Mouse (Mus musculus) forebrain, embryonic 10.5 days (tissue): Measurements from ENCODE around the gene Esyt2. TPM values are rescaled to one million over a fixed set of nuclear protein-coding genes. Genes with fewer than 3 reads are reported as not detected.

Source experiments
- DNase-seq: peaks from one replicate; pipeline ENCODE4 v3.0.0-alpha.2; 2017; ENCODE audit warnings: low spot score; ENCODE audit errors: extremely low spot score
- H3K27ac ChIP-seq: fragments of 300-500 bp; sonication (generic); 2 replicates; pipeline ENCODE4 v1.5.1; 2016; ENCODE audit warnings: mild to moderate bottlenecking
- H3K27me3 ChIP-seq: fragments of 300-500 bp; sonication (generic); 2 replicates; pipeline ENCODE4 v1.6.1; 2016; ENCODE audit warnings: mild to moderate bottlenecking; ENCODE audit not compliant: poor library complexity, severe bottlenecking
- H3K36me3 ChIP-seq: fragments of 300-500 bp; sonication (generic); replicated peaks from 2 replicates; pipeline ENCODE4 v1.6.1; 2016; ENCODE audit warnings: mild to moderate bottlenecking, moderate library complexity
- H3K4me1 ChIP-seq: fragments of 300-500 bp; sonication (generic); 2 replicates; pipeline ENCODE4 v1.6.1; 2016
- H3K4me3 ChIP-seq: fragments of 300-500 bp; sonication (generic); 2 replicates; pipeline ENCODE4 v1.5.1; 2016; ENCODE audit warnings: mild to moderate bottlenecking, moderate library complexity
- H3K9me3 ChIP-seq: fragments of 300-500 bp; sonication (generic); 2 replicates; pipeline ENCODE4 v1.6.1; 2016; ENCODE audit warnings: mild to moderate bottlenecking, moderate library complexity
- WGBS: fragments of 180-500 bp; shearing (Covaris S2); methylation state at CpG from one replicate; pipeline ENCODE4 v1.1.7; 2016; 5-methylcytosine and 5-hydroxymethylcytosine counted together
- polyA plus RNA-seq: library from polyadenylated mRNA; unstranded; fragments of >200 nt; fragmentation: Nextera tagmentation; extraction: Ambion mirVana; gene quantifications from 2 replicates; pipeline ENCODE4 v1.2.1, GENCODE M21; 2016

Esyt2 gene
- polyA plus RNA-seq, 1 experiment from 2014 or later, result 12.0 TPM

DNA sequence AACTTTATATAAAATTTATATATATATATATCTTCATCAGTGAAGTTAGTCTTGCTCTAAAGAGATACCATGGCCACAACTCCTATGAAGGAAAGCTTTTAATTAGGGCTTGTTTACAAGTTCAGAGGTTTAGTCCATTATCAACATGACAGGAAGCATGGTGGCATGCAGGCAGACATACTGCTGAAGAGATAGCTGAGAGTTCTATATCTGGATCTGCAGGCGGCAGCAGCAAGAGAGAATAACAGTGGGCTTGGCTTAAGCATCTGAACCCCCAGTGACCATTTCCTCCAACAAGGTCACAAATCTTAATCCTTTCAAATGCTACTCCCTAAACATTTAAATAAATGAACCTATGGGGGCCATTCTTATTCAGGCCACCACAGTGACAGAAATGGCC is 59.2 kb downstream of the Esyt2 start:
- Histone ChIP-seq H3K27me3 (no peaks in the 10 kb centered on the region), H3K4me1 (no peaks in the 10 kb centered on the region), H3K9me3 (no peaks in the 10 kb centered on the region), H3K36me3 (peaks cover 28% of the 10 kb centered on the region), H3K4me3 (no peak overlapping the region), H3K27ac (no peak overlapping the region)
- no peak for DNase-seq
- WGBS, result 95% methylated on average over 1 of the region's 1 CpGs

DNA sequence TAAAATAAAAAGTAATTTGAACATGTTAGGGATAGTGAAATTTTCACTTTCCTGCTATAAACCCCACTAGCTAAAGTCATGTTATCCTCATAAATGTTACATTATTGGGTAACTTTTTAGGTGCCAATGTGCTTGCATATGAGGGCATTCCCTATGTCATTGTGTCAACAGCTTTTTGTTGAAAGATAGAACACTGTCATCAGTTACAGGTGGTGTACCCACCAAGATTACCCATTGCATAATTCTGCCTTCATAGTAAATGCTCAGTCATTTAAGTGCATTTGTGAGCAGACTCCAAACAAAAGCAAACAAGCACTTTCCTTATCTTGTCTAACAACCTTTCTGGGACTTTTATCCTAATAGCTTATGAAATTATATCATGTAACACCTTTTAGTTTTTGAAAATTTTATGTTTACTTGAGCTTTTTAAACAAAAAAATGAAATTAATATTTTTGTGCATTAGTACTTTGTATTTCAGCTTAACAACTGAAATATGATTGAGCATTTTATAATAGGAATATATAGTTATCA is 67.8 kb downstream of the Esyt2 start:
- no peaks in the 10 kb centered on the region for H3K27me3 ChIP-seq
- H3K9me3 ChIP-seq, result no peaks in the 10 kb centered on the region
- H3K4me3 ChIP-seq, result no peak overlapping the region
- no peaks in the 10 kb centered on the region for H3K4me1 ChIP-seq
- peaks cover 35% of the 10 kb centered on the region for H3K36me3 ChIP-seq
- no peak overlapping the region for H3K27ac ChIP-seq
- DNase-seq, result no peak

DNA sequence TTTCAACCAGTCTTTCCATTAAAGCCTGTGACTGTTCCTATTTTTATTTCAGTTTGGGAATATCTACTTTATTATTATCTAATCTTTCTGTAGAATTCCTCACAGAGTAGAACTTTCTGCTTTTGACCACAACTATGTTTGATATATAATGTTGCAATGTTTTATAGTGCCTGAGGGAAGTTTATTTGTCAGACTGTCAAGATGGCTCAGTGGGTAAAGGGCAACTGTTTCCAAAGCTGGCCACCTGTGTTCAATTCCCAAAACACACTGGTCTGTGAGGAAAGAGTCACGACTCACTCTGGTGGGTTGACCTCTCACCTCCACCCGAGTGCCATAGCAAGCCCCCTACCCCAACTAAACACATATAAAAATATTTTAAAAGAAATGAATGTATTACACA is 68.4 kb downstream of the Esyt2 start:
- Histone ChIP-seq H3K36me3 (peaks cover 34% of the 10 kb centered on the region), H3K4me1 (no peaks in the 10 kb centered on the region), H3K27me3 (no peaks in the 10 kb centered on the region), H3K9me3 (no peaks in the 10 kb centered on the region), H3K4me3 (no peak overlapping the region), H3K27ac (no peak overlapping the region)
- WGBS, result 79% methylated on average over 2 of the region's 2 CpGs
- no peak for DNase-seq

DNA sequence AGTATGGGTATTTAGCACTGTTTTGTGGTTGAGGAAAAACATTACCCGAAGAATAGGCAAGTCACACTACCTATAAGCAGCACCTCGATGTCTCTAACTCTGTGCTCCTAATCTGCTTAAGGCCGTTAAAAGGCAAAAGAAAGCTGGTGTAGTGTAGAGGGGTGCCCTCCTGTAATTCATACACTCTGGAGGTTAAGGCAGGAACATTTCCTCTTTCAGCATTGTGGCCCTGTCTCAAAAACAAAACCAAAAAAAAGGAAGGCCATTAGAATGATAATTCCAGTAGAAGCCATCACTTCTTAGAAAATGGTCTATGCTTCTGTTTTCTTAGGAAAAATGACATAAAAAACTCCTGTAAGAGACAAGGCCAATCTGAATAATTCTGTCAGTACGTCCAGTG is 70.0 kb downstream of the Esyt2 start:
- WGBS, result 85% methylated on average over 4 of the region's 4 CpGs
- no peaks in the 10 kb centered on the region for H3K9me3 ChIP-seq
- H3K36me3 ChIP-seq, result peaks cover 23% of the 10 kb centered on the region
- H3K27ac ChIP-seq, result no peak overlapping the region
- H3K27me3 ChIP-seq, result no peaks in the 10 kb centered on the region
- H3K4me3 ChIP-seq, result no peak overlapping the region
- H3K4me1 ChIP-seq, result no peaks in the 10 kb centered on the region
- DNase-seq, result no peak

DNA sequence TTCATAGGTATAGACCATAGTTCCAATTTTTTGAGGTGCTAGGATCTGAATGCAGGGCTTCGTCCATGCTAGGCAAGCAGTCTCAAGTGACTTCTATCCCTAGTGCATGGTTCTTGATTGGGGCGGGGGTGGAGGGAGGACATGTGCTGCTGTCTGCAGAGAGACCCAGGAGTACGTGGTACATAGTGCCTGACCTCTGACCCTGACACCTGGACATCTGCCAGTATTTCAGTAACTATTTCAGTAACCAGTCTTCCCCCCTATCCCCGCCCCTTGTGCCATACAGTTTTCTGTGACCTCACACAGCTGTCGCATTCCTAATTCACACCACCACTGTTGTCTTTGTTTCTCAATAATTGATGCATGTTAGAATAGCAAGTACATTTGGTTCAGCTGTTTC is 71.4 kb downstream of the Esyt2 start:
- no peak overlapping the region for H3K4me3 ChIP-seq
- peaks cover 27% of the 10 kb centered on the region for H3K36me3 ChIP-seq
- H3K27ac ChIP-seq, result no peak overlapping the region
- WGBS, result 85% methylated on average over 5 of the region's 5 CpGs
- no peaks in the 10 kb centered on the region for H3K9me3 ChIP-seq
- no peaks in the 10 kb centered on the region for H3K4me1 ChIP-seq
- DNase-seq, result no peak
- no peaks in the 10 kb centered on the region for H3K27me3 ChIP-seq

DNA sequence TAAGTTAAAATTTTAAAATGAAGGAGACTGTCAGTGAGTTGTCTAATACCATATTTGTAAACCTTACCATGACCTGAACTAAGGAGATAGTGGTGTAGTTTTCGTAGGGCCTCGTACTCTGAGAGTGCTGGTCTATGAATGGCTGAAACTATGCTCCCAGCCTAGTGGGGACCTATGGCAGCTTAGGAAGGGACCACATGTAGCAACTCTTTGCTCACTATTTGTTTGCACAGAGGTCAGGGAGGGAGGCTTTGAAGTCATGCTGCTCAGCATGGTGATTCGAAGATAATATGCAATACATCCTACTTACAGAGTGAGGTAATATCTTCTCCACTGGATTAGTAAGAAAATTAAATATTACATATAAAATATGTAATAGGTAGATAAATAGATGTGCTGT is 73.7 kb downstream of the Esyt2 start:
- no peak for DNase-seq
- no peaks in the 10 kb centered on the region for H3K4me1 ChIP-seq
- H3K27ac ChIP-seq, result no peak overlapping the region
- H3K36me3 ChIP-seq, result peaks cover 30% of the 10 kb centered on the region
- no peaks in the 10 kb centered on the region for H3K27me3 ChIP-seq
- H3K9me3 ChIP-seq, result no peaks in the 10 kb centered on the region
- 91% methylated on average over 3 of the region's 3 CpGs for WGBS
- H3K4me3 ChIP-seq, result no peak overlapping the region

DNA sequence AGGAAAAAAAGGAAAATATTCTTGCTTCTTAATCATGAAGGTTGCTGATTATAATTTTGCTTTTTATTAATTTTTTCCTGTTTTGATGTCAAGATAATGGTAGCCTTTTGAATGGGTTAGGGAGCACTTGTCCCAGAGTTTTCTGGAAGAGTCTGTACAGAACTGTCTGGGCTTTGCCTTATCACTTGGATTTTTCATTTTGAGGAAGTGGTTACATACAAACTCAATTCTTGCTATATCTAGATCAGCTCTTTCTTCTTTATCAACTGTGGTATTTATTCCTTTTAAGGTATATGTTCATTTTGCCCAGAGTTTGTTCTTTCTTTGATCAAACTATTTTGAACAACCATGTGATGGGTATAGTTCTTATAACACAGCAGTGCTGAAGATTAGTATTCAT is 81.1 kb downstream of the Esyt2 start:
- DNase-seq, result no peak
- no peak overlapping the region for H3K27ac ChIP-seq
- H3K4me1 ChIP-seq, result no peaks in the 10 kb centered on the region
- no peak overlapping the region for H3K4me3 ChIP-seq
- no peaks in the 10 kb centered on the region for H3K9me3 ChIP-seq
- peaks cover 57% of the 10 kb centered on the region for H3K36me3 ChIP-seq
- no peaks in the 10 kb centered on the region for H3K27me3 ChIP-seq

DNA sequence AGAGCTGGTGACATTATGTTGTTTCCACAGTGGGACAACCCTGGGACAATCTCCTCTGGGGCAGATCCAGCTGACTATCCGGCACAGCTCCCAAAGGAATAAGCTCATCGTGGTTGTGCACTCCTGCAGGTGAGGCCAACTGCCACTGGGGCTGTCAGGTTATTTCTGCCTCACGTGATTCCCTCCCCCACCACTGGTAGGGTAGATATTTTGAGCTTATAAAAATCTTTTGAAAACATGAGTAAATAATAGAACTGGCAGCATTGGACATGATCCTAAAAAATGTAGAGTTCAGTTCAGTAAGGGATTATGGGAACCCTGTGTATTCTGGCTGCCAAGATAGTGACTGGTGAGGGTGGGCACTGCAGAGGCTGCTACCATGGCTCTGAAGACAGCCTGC is 85.9 kb downstream of the Esyt2 start:
- no peak overlapping the region for H3K4me3 ChIP-seq
- H3K36me3 ChIP-seq, result peaks cover 57% of the 10 kb centered on the region
- no peak for DNase-seq
- H3K27ac ChIP-seq, result no peak overlapping the region
- WGBS, result 85% methylated on average over 3 of the region's 3 CpGs
- no peaks in the 10 kb centered on the region for H3K4me1 ChIP-seq
- no peaks in the 10 kb centered on the region for H3K9me3 ChIP-seq
- no peaks in the 10 kb centered on the region for H3K27me3 ChIP-seq

DNA sequence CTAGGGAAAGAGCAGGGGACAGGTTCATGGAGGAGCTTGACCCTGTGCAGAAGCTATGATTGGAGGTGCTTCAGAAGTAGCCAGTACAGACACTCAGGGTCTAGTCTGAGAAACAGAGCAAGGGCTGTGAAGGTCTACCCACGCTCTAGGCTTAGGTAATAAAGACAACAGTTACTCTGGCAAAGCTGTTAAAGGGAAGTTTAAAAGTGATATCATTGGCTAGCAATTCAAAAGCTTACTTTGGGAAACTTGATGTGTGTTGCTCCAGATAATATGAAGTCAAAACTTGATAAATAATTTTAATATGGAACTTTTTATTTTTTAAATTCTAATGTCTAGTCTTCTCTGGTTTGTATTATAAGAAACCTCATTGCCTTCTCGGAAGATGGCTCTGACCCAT is 86.3 kb downstream of the Esyt2 start:
- no peaks in the 10 kb centered on the region for H3K27me3 ChIP-seq
- H3K36me3 ChIP-seq, result peaks cover 57% of the 10 kb centered on the region
- no peak for DNase-seq
- H3K9me3 ChIP-seq, result no peaks in the 10 kb centered on the region
- H3K4me3 ChIP-seq, result no peak overlapping the region
- 94% methylated on average over 2 of the region's 2 CpGs for WGBS
- no peak overlapping the region for H3K27ac ChIP-seq
- no peaks in the 10 kb centered on the region for H3K4me1 ChIP-seq

DNA sequence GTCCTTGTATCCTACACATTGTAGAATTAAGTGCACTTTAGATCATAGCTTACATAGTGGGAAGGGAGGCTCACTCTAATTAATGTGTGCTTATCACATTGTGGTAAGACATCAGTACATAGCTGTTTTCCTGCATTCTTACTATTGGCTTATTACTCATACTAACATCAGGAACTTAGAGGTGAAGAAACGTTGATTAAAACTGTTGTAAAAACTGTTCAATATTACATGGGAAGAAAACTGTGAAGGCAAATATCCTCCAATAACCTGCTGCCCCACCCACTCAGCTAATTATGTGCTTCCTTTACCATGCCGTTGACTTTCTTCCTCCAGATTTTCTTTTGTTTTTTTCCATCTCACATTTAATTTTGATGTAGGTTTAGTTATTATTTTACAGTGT is 87.9 kb downstream of the Esyt2 start:
- no peak for DNase-seq
- 85% methylated on average over 2 of the region's 2 CpGs for WGBS
- no peaks in the 10 kb centered on the region for H3K9me3 ChIP-seq
- H3K27me3 ChIP-seq, result no peaks in the 10 kb centered on the region
- peaks cover 48% of the 10 kb centered on the region for H3K36me3 ChIP-seq
- H3K27ac ChIP-seq, result no peak overlapping the region
- no peaks in the 10 kb centered on the region for H3K4me1 ChIP-seq
- no peak overlapping the region for H3K4me3 ChIP-seq

DNA sequence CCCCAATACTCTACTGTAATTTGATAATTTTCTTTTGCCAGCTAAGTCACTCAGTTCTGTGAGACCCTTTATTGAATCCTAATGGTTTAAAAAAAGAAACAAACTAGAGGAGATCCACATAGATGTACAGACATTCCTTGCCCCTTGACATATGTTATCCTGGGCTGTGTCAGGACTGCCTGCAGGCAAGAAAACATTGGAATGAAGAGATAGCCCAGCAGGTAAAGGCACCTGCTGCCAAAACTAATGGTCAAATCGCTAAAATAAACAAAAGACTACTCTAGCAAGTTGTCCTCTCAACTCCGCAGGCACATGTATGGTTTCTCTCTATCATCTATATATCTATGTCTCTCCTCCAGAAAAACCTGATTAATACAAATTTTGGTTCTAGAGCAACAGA is 102.1 kb downstream of the Esyt2 start:
- Histone ChIP-seq H3K4me3 (no peak overlapping the region), H3K4me1 (no peaks in the 10 kb centered on the region), H3K27me3 (no peaks in the 10 kb centered on the region), H3K36me3 (no peaks in the 10 kb centered on the region), H3K9me3 (no peaks in the 10 kb centered on the region), H3K27ac (no peak overlapping the region)
- DNase-seq, result no peak
- WGBS, result 91% methylated on average over 2 of the region's 2 CpGs

DNA sequence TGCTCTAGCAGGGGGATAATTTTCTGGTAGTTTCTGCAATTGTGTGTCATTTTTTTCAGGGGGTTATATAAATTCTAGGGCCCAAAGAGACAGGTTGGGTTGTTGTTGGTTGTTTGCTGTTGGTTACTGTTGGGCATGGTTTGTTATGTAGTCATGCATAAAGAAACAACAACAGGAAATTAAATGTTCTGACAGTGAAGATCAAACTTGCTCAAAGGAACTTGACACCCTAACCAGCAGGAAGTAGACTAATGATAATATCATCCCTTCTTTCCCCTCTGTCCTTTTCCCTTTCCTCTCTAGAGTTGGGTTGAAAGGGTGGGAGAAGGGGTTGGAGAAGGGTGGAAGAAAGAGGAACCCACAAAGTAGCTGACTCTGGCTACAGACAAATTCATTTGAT is 103.0 kb downstream of the Esyt2 start:
- DNase-seq, result no peak
- H3K4me3 ChIP-seq, result no peak overlapping the region
- no peaks in the 10 kb centered on the region for H3K4me1 ChIP-seq
- H3K36me3 ChIP-seq, result no peaks in the 10 kb centered on the region
- no peaks in the 10 kb centered on the region for H3K27me3 ChIP-seq
- no peak overlapping the region for H3K27ac ChIP-seq
- H3K9me3 ChIP-seq, result no peaks in the 10 kb centered on the region

DNA sequence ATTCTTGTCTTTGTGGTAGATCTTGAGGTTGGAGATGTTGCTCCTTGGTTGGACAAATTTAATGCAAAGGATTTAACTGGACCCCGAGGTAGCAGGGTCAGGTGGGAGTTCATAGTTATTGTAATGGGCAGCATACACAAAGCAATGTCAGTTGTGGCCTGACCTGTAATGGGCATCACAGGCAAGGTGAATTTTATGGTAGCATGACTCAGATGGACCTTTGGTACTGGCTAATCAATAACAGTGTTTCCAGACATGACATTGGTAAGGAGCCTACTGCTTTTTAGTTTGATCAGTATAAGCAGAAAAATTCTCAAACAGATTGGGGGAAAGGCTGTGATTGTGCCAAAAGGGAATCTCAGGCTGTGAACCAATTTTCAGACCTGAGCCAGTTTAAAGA is 105.8 kb downstream of the Esyt2 start:
- Histone ChIP-seq H3K9me3 (no peaks in the 10 kb centered on the region), H3K27me3 (no peaks in the 10 kb centered on the region), H3K27ac (no peak overlapping the region), H3K36me3 (no peaks in the 10 kb centered on the region), H3K4me3 (no peak overlapping the region), H3K4me1 (no peaks in the 10 kb centered on the region)
- no peak for DNase-seq
- WGBS, result 70% methylated on average over 1 of the region's 1 CpGs

DNA sequence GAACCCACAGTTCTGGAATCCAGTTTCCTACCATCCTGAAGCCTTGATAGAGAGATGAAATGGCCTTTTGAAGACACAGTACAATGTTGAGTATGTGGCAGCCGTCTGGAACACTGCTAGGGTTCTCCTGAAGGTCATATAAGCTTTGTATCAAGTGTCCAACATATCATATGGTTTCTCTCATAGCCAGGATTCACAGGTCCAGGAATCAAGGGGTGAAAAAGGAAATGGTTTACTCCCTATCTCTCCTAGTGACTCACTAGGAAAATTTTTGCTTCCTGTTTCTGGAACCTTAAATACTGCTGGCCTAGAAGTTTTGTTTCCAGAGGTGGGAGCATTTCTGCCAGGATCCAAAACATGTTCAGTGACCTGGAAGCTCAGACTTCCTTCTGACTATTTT is 108.9 kb downstream of the Esyt2 start:
- Histone ChIP-seq H3K4me1 (no peaks in the 10 kb centered on the region), H3K36me3 (no peaks in the 10 kb centered on the region), H3K9me3 (no peaks in the 10 kb centered on the region), H3K27ac (no peak overlapping the region), H3K27me3 (no peaks in the 10 kb centered on the region), H3K4me3 (no peak overlapping the region)
- 50% methylated on average over 1 of the region's 1 CpGs for WGBS
- no peak for DNase-seq
